Mouse (Mus musculus): ENCODE data around the gene Atp1a2. TPM values are rescaled to one million over a fixed set of nuclear protein-coding genes. Genes with fewer than 3 reads are reported as not detected.

The Atp1a2 gene
- total and polyA plus RNA-seq, 2 experiments from 2014 or later = 119 to 572 TPM

GRCm38 (mm10) chr1:172243547-172244205, 54.2 kb downstream of the Atp1a2 start:
- Histone ChIP-seq H3K4me3 (ENCODE audit: low read length) (no peak overlapping the region), H3K4me2 (ENCODE audit: low read depth, low read length) (no peak overlapping the region), H3K27ac (no peak overlapping the region), H3K9ac (replicated peaks; ENCODE audit: low read length) (no peak overlapping the region), H3K27me3 (ENCODE audit: insufficient read depth, low read length) (no peaks in the 10 kb centered on the region), H3K36me3 (ENCODE audit: insufficient read depth, low read length) (no peaks in the 10 kb centered on the region), H3K4me1 (ENCODE audit: insufficient read depth, low read length) (peaks cover 4% of the 10 kb centered on the region), H3K9me3 (ENCODE audit: low read length) (no peaks in the 10 kb centered on the region)
- 29% methylated on average over 16 of the region's 16 CpGs for WGBS
- peak; percentile 30 for DNase-seq (ENCODE audit: low spot score)
- no peak for ATAC-seq
- TF ChIP-seq CTCF (IDR thresholded peaks at IDR 0.05; ENCODE audit: low read depth) = peak; percentile 36

GRCm38 (mm10) chr1:172242401-172242800, 55.5 kb downstream of the Atp1a2 start:
- DNase-seq (ENCODE audit: low spot score) (peak; percentile 53), ATAC-seq (peak; percentile 85)
- no peaks in the 10 kb centered on the region for H3K36me3 ChIP-seq (ENCODE audit: insufficient read depth, low read length)
- no peaks in the 10 kb centered on the region for H3K9me3 ChIP-seq (ENCODE audit: low read length)
- H3K4me2 ChIP-seq (ENCODE audit: low read depth, low read length) = no peak overlapping the region
- no peaks in the 10 kb centered on the region for H3K27me3 ChIP-seq (ENCODE audit: insufficient read depth, low read length)
- peak overlapping the region; percentile 16; the same call in 1 of the 2 replicates for H3K27ac ChIP-seq
- H3K9ac ChIP-seq (replicated peaks; ENCODE audit: low read length) = no peak overlapping the region
- WGBS = 6% methylated on average over 2 of the region's 2 CpGs
- peaks cover 4% of the 10 kb centered on the region for H3K4me1 ChIP-seq (ENCODE audit: insufficient read depth, low read length)
- TF ChIP-seq CTCF (IDR thresholded peaks at IDR 0.05; ENCODE audit: low read depth) = no peak
- no peak overlapping the region for H3K4me3 ChIP-seq (ENCODE audit: low read length)

- H3K27me3 ChIP-seq (ENCODE audit: insufficient read depth, low read length) = no peaks in the 10 kb centered on the region
- H3K9ac ChIP-seq (replicated peaks; ENCODE audit: low read length) = no peak overlapping the region
- H3K4me1 ChIP-seq (ENCODE audit: insufficient read depth, low read length) = peaks cover 4% of the 10 kb centered on the region
- no peak for DNase-seq (ENCODE audit: low spot score)
- no peaks in the 10 kb centered on the region for H3K9me3 ChIP-seq (ENCODE audit: low read length)
- TF ChIP-seq CTCF (IDR thresholded peaks at IDR 0.05; ENCODE audit: low read depth) = no peak
- H3K27ac ChIP-seq = no peak overlapping the region
- no peak for ATAC-seq
- 14% methylated on average over 6 of the region's 6 CpGs for WGBS
- no peak overlapping the region for H3K4me2 ChIP-seq (ENCODE audit: low read depth, low read length)
- no peaks in the 10 kb centered on the region for H3K36me3 ChIP-seq (ENCODE audit: insufficient read depth, low read length)
- no peak overlapping the region for H3K4me3 ChIP-seq (ENCODE audit: low read length)
Measured at GRCm38 (mm10) chr1:172240945-172241708, 56.7 kb downstream of the Atp1a2 start.

- Histone ChIP-seq H3K4me2 (ENCODE audit: low read depth, low read length) (no peak overlapping the region), H3K36me3 (ENCODE audit: insufficient read depth, low read length) (no peaks in the 10 kb centered on the region), H3K27me3 (ENCODE audit: insufficient read depth, low read length) (no peaks in the 10 kb centered on the region), H3K9me3 (ENCODE audit: low read length) (no peaks in the 10 kb centered on the region), H3K27ac (no peak overlapping the region), H3K4me3 (ENCODE audit: low read length) (no peak overlapping the region), H3K9ac (replicated peaks; ENCODE audit: low read length) (no peak overlapping the region), H3K4me1 (ENCODE audit: insufficient read depth, low read length) (no peaks in the 10 kb centered on the region)
- no peak for TF ChIP-seq CTCF (IDR thresholded peaks at IDR 0.05; ENCODE audit: low read depth)
- DNase-seq (ENCODE audit: low spot score) = no peak
- no peak for ATAC-seq
- WGBS = 79% methylated on average over 1 of the region's 1 CpGs
Measured at GRCm38 (mm10) chr1:172229215-172229614, 68.6 kb downstream of the Atp1a2 start.

- DNase-seq (ENCODE audit: low spot score) = no peak
- ATAC-seq = no peak
- TF ChIP-seq CTCF (IDR thresholded peaks at IDR 0.05; ENCODE audit: low read depth) = no peak
- Histone ChIP-seq H3K27ac (no peak overlapping the region), H3K4me2 (ENCODE audit: low read depth, low read length) (no peak overlapping the region), H3K9me3 (ENCODE audit: low read length) (no peaks in the 10 kb centered on the region), H3K9ac (replicated peaks; ENCODE audit: low read length) (no peak overlapping the region), H3K27me3 (ENCODE audit: insufficient read depth, low read length) (no peaks in the 10 kb centered on the region), H3K4me3 (ENCODE audit: low read length) (no peak overlapping the region), H3K36me3 (ENCODE audit: insufficient read depth, low read length) (no peaks in the 10 kb centered on the region), H3K4me1 (ENCODE audit: insufficient read depth, low read length) (no peaks in the 10 kb centered on the region)
- WGBS = 53% methylated on average over 2 of the region's 2 CpGs
Measured at GRCm38 (mm10) chr1:172228209-172228608, 69.7 kb downstream of the Atp1a2 start.

Other genes with a start within 250 kb of the Atp1a2 start
- gene Nhlh1, start 240.5 kb downstream of the Atp1a2 start, total RNA-seq (2014; rRNA removed) = 13.3 and 17.3 TPM in 2 replicates
- gene Nhlh1, start 240.5 kb downstream of the Atp1a2 start, polyA plus RNA-seq (2015; fragmentation: Nextera tagmentation; extraction: Ambion mirVana) = 2.3 and 2.4 TPM in 2 replicates
- gene Copa, start 215.5 kb downstream of the Atp1a2 start, total RNA-seq (2014; rRNA removed) = 189 and 191 TPM in 2 replicates
- gene Copa, start 215.5 kb downstream of the Atp1a2 start, polyA plus RNA-seq (2015; fragmentation: Nextera tagmentation; extraction: Ambion mirVana) = 136 and 142 TPM in 2 replicates
- gene Ncstn, start 215.3 kb downstream of the Atp1a2 start, total RNA-seq (2014; rRNA removed) = 77.5 and 86.9 TPM in 2 replicates
- 95.0 and 101 TPM in 2 replicates for gene Ncstn, start 215.3 kb downstream of the Atp1a2 start, polyA plus RNA-seq (2015; fragmentation: Nextera tagmentation; extraction: Ambion mirVana)
- 185 and 203 TPM in 2 replicates for gene Pex19, start 171.3 kb downstream of the Atp1a2 start, total RNA-seq (2014; rRNA removed)
- gene Pex19, start 171.3 kb downstream of the Atp1a2 start, polyA plus RNA-seq (2015; fragmentation: Nextera tagmentation; extraction: Ambion mirVana) = 140 and 144 TPM in 2 replicates
- 67.1 and 73.0 TPM in 2 replicates for gene Dcaf8, start 150.0 kb downstream of the Atp1a2 start, total RNA-seq (2014; rRNA removed)
- 73.1 and 79.1 TPM in 2 replicates for gene Dcaf8, start 150.0 kb downstream of the Atp1a2 start, polyA plus RNA-seq (2015; fragmentation: Nextera tagmentation; extraction: Ambion mirVana)
- gene Pea15a, start 91.3 kb downstream of the Atp1a2 start, total RNA-seq (2014; rRNA removed) = 289 and 309 TPM in 2 replicates
- gene Pea15a, start 91.3 kb downstream of the Atp1a2 start, polyA plus RNA-seq (2015; fragmentation: Nextera tagmentation; extraction: Ambion mirVana) = 503 and 511 TPM in 2 replicates
- 0.78 and 2.4 TPM in 2 replicates for gene Casq1, start 78.2 kb downstream of the Atp1a2 start, total RNA-seq (2014; rRNA removed)
- 1.7 and 2.0 TPM in 2 replicates for gene Casq1, start 78.2 kb downstream of the Atp1a2 start, polyA plus RNA-seq (2015; fragmentation: Nextera tagmentation; extraction: Ambion mirVana)
- 0.10 TPM in 1 of 2 replicates, not detected in the other for gene Atp1a4, start 39.6 kb downstream of the Atp1a2 start, total RNA-seq (2014; rRNA removed)
- 0.05 TPM in 1 of 2 replicates, not detected in the other for gene Atp1a4, start 39.6 kb downstream of the Atp1a2 start, polyA plus RNA-seq (2015; fragmentation: Nextera tagmentation; extraction: Ambion mirVana)
- gene Igsf8, start 36.4 kb downstream of the Atp1a2 start, total RNA-seq (2014; rRNA removed) = 136 and 150 TPM in 2 replicates
- 90.2 and 90.8 TPM in 2 replicates for gene Igsf8, start 36.4 kb downstream of the Atp1a2 start, polyA plus RNA-seq (2015; fragmentation: Nextera tagmentation; extraction: Ambion mirVana)
- 8.0 and 9.8 TPM in 2 replicates for gene Kcnj9, start 31.3 kb upstream of the Atp1a2 start, total RNA-seq (2014; rRNA removed)
- 3.6 and 4.2 TPM in 2 replicates for gene Kcnj9, start 31.3 kb upstream of the Atp1a2 start, polyA plus RNA-seq (2015; fragmentation: Nextera tagmentation; extraction: Ambion mirVana)
- 8.6 and 10.0 TPM in 2 replicates for gene Kcnj10, start 43.1 kb upstream of the Atp1a2 start, total RNA-seq (2014; rRNA removed)
- gene Kcnj10, start 43.1 kb upstream of the Atp1a2 start, polyA plus RNA-seq (2015; fragmentation: Nextera tagmentation; extraction: Ambion mirVana) = 5.4 and 5.6 TPM in 2 replicates
- 12.2 and 14.7 TPM in 2 replicates for gene Pigm, start 78.5 kb upstream of the Atp1a2 start, total RNA-seq (2014; rRNA removed)
- 2.7 and 3.0 TPM in 2 replicates for gene Pigm, start 78.5 kb upstream of the Atp1a2 start, polyA plus RNA-seq (2015; fragmentation: Nextera tagmentation; extraction: Ambion mirVana)
- not detected in 2 replicates for gene Slamf9, start 177.3 kb upstream of the Atp1a2 start, total RNA-seq (2014; rRNA removed)
- gene Slamf9, start 177.3 kb upstream of the Atp1a2 start, polyA plus RNA-seq (2015; fragmentation: Nextera tagmentation; extraction: Ambion mirVana) = 0.39 and 0.49 TPM in 2 replicates
- 17.9 and 33.0 TPM in 2 replicates for gene Igsf9, start 183.7 kb upstream of the Atp1a2 start, total RNA-seq (2014; rRNA removed)
- gene Igsf9, start 183.7 kb upstream of the Atp1a2 start, polyA plus RNA-seq (2015; fragmentation: Nextera tagmentation; extraction: Ambion mirVana) = 10.5 and 13.5 TPM in 2 replicates
- gene Tagln2, start 202.0 kb upstream of the Atp1a2 start, total RNA-seq (2014; rRNA removed) = 45.1 and 70.2 TPM in 2 replicates
- 59.2 and 61.6 TPM in 2 replicates for gene Tagln2, start 202.0 kb upstream of the Atp1a2 start, polyA plus RNA-seq (2015; fragmentation: Nextera tagmentation; extraction: Ambion mirVana)
- gene Cfap45, start 222.7 kb upstream of the Atp1a2 start, total RNA-seq (2014; rRNA removed) = 1.0 and 1.2 TPM in 2 replicates
- gene Cfap45, start 222.7 kb upstream of the Atp1a2 start, polyA plus RNA-seq (2015; fragmentation: Nextera tagmentation; extraction: Ambion mirVana) = 3.7 and 4.5 TPM in 2 replicates

Measured in hindbrain, postnatal 0 days (tissue).